Mouse (Mus musculus): Measurements from ENCODE around the gene 9130019O22Rik. TPM values are rescaled to one million over a fixed set of nuclear protein-coding genes. Genes with fewer than 3 reads are reported as not detected.

The 9130019O22Rik gene
- polyA plus RNA-seq, 1 experiment from 2014 or later, result 5.3 TPM

Other genes with a start within 250 kb of the 9130019O22Rik start
- 0.15 and 0.34 TPM in 2 replicates for gene Spn, start 249.3 kb downstream of the 9130019O22Rik start, polyA plus RNA-seq (2016; fragmentation: Nextera tagmentation; extraction: Ambion mirVana)
- 86.4 and 97.3 TPM in 2 replicates for gene Cd2bp2, start 191.1 kb downstream of the 9130019O22Rik start, polyA plus RNA-seq (2016; fragmentation: Nextera tagmentation; extraction: Ambion mirVana)
- gene Tbc1d10b, start 178.7 kb downstream of the 9130019O22Rik start, polyA plus RNA-seq (2016; fragmentation: Nextera tagmentation; extraction: Ambion mirVana), result 43.4 and 45.6 TPM in 2 replicates
- 54.2 and 72.8 TPM in 2 replicates for gene Mylpf, start 178.3 kb downstream of the 9130019O22Rik start, polyA plus RNA-seq (2016; fragmentation: Nextera tagmentation; extraction: Ambion mirVana)
- gene Zfp553, start 154.1 kb downstream of the 9130019O22Rik start, polyA plus RNA-seq (2016; fragmentation: Nextera tagmentation; extraction: Ambion mirVana), result 67.6 and 68.9 TPM in 2 replicates
- 30.1 and 32.8 TPM in 2 replicates for gene Sept1, start 154.0 kb downstream of the 9130019O22Rik start, polyA plus RNA-seq (2016; fragmentation: Nextera tagmentation; extraction: Ambion mirVana)
- gene Zfp771, start 142.9 kb downstream of the 9130019O22Rik start, polyA plus RNA-seq (2016; fragmentation: Nextera tagmentation; extraction: Ambion mirVana), result 58.1 and 61.9 TPM in 2 replicates
- 130 and 144 TPM in 2 replicates for gene Dctpp1, start 126.5 kb downstream of the 9130019O22Rik start, polyA plus RNA-seq (2016; fragmentation: Nextera tagmentation; extraction: Ambion mirVana)
- gene Sephs2, start 113.1 kb downstream of the 9130019O22Rik start, polyA plus RNA-seq (2016; fragmentation: Nextera tagmentation; extraction: Ambion mirVana), result 65.2 and 73.1 TPM in 2 replicates
- gene Itgal, start 90.9 kb downstream of the 9130019O22Rik start, polyA plus RNA-seq (2016; fragmentation: Nextera tagmentation; extraction: Ambion mirVana), result 1.3 and 2.0 TPM in 2 replicates
- gene Zfp768, start 41.6 kb downstream of the 9130019O22Rik start, polyA plus RNA-seq (2016; fragmentation: Nextera tagmentation; extraction: Ambion mirVana), result 20.8 and 21.3 TPM in 2 replicates
- gene Zfp747, start 11.1 kb downstream of the 9130019O22Rik start, polyA plus RNA-seq (2016; fragmentation: Nextera tagmentation; extraction: Ambion mirVana), result 7.2 and 8.3 TPM in 2 replicates
- gene E430018J23Rik, start 6.5 kb upstream of the 9130019O22Rik start, polyA plus RNA-seq (2016; fragmentation: Nextera tagmentation; extraction: Ambion mirVana), result 6.4 and 7.8 TPM in 2 replicates
- gene Zfp764, start 19.7 kb upstream of the 9130019O22Rik start, polyA plus RNA-seq (2016; fragmentation: Nextera tagmentation; extraction: Ambion mirVana), result 5.7 and 6.8 TPM in 2 replicates
- 31.4 and 36.0 TPM in 2 replicates for gene Zfp688, start 34.9 kb upstream of the 9130019O22Rik start, polyA plus RNA-seq (2016; fragmentation: Nextera tagmentation; extraction: Ambion mirVana)
- 17.4 and 20.3 TPM in 2 replicates for gene Zfp689, start 62.0 kb upstream of the 9130019O22Rik start, polyA plus RNA-seq (2016; fragmentation: Nextera tagmentation; extraction: Ambion mirVana)
- 56.1 and 63.5 TPM in 2 replicates for gene Prr14, start 72.4 kb upstream of the 9130019O22Rik start, polyA plus RNA-seq (2016; fragmentation: Nextera tagmentation; extraction: Ambion mirVana)
- 13.1 and 16.9 TPM in 2 replicates for gene Fbrs, start 92.0 kb upstream of the 9130019O22Rik start, polyA plus RNA-seq (2016; fragmentation: Nextera tagmentation; extraction: Ambion mirVana)
- 72.9 and 79.9 TPM in 2 replicates for gene Srcap, start 124.8 kb upstream of the 9130019O22Rik start, polyA plus RNA-seq (2016; fragmentation: Nextera tagmentation; extraction: Ambion mirVana)
- gene Gm42715, start 132.4 kb upstream of the 9130019O22Rik start, polyA plus RNA-seq (2016; fragmentation: Nextera tagmentation; extraction: Ambion mirVana), result 14.3 and 15.0 TPM in 2 replicates
- 4.1 and 6.1 TPM in 2 replicates for gene Tmem265, start 174.2 kb upstream of the 9130019O22Rik start, polyA plus RNA-seq (2016; fragmentation: Nextera tagmentation; extraction: Ambion mirVana)
- gene Phkg2, start 186.2 kb upstream of the 9130019O22Rik start, polyA plus RNA-seq (2016; fragmentation: Nextera tagmentation; extraction: Ambion mirVana), result 49.2 and 54.8 TPM in 2 replicates
- 14.0 and 14.1 TPM in 2 replicates for gene Ccdc189, start 201.4 kb upstream of the 9130019O22Rik start, polyA plus RNA-seq (2016; fragmentation: Nextera tagmentation; extraction: Ambion mirVana)
- gene Rnf40, start 201.6 kb upstream of the 9130019O22Rik start, polyA plus RNA-seq (2016; fragmentation: Nextera tagmentation; extraction: Ambion mirVana), result 54.1 and 61.2 TPM in 2 replicates
- gene Zfp629, start 228.6 kb upstream of the 9130019O22Rik start, polyA plus RNA-seq (2016; fragmentation: Nextera tagmentation; extraction: Ambion mirVana), result 31.8 and 35.3 TPM in 2 replicates